Mouse (Mus musculus): Measurements from ENCODE around the gene 1700092M07Rik. TPM values are rescaled to one million over a fixed set of nuclear protein-coding genes. Genes with fewer than 3 reads are reported as not detected.
A peak's percentile ranks its signal among the peaks of the same experiment; 100 is the strongest.

Gene 1700092M07Rik
- 2.7 and 3.5 TPM in 2 replicates for polyA plus RNA-seq (2016; fragmentation: Nextera tagmentation; extraction: Ambion mirVana)

DNA sequence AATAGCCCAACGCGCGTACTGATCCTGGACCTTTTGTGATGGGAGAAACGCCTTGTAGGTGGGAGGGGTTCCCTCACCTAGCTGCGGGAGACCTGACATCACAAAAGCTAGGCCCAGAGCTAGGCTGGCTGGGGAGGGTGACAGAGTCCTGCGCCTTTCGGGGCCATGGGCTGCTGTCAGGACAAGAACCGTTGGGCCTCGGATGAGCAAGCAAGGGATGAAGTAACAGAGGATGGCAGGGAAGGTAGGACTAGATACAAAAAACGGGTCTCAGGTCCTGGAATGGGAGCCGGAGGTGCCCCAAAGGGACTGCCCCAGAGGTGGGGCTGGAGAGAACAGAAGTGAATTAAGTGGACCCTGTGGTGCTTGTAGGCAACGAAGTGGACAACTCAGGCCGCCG is at the start of gene 1700092M07Rik:
1700092M07Rik (plus strand) TSS at position 116 of the 400 bp plus-strand sequence.
- peaks cover 62% of the 10 kb centered on the region for H3K36me3 ChIP-seq
- H3K4me3 ChIP-seq (replicated peaks): peak within 1 kb of the TSS; percentile 95
- H3K4me2 ChIP-seq: peak within 1 kb of the TSS; percentile 98
- no peak for ATAC-seq (ENCODE audit: insufficient number of reproducible peaks, insufficient read depth, low FRiP score, low TSS enrichment, low read depth)
- H3K9me3 ChIP-seq: no peaks in the 10 kb centered on the region
- peaks cover 21% of the 10 kb centered on the region for H3K4me1 ChIP-seq (replicated peaks)
- H3K27me3 ChIP-seq: no peaks in the 10 kb centered on the region
- WGBS: 67% methylated on average over 14 of the region's 14 CpGs
- peak within 1 kb of the TSS; percentile 96 for H3K27ac ChIP-seq
- H3K9ac ChIP-seq (replicated peaks): peak within 1 kb of the TSS; percentile 95

DNA sequence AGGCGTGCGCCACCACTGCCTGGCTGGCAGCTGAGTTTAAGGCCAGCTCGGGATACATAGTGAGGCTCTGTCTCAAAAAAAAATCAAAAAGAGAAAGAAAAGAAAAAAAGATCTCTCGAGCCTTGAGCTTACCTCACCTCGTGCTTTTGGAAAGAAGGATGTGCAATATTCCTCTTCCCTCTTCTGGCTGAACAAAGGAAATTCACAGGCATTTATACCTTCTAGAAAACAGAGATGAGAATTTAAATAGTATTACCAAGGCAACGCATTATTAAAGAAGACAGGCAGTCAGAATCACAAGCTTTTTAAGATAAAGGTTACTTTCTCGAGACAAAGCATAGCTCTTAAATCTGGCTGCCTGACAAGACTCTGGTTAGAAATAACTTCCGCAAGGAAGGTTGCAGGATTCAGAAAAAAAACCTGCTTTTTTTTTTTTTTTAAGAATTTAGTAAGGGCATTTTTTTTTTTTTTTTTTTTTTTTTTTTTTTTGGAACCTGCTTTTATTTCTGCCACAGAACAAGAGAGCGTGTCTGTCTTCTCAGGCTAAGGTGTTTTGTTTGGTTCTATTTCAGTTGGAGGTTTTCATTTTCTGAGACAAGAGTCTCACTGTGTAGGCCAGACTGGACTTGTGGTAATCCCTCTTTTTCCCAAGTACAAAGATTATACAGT is 48.5 kb upstream of the 1700092M07Rik start:
- no peaks in the 10 kb centered on the region for H3K9me3 ChIP-seq
- ATAC-seq (ENCODE audit: insufficient number of reproducible peaks, insufficient read depth, low FRiP score, low TSS enrichment, low read depth): no peak
- WGBS: 72% methylated on average over 9 of the region's 9 CpGs
- H3K4me2 ChIP-seq: no peak overlapping the region
- H3K27me3 ChIP-seq: no peaks in the 10 kb centered on the region
- no peak overlapping the region for H3K9ac ChIP-seq (replicated peaks)
- H3K36me3 ChIP-seq: no peaks in the 10 kb centered on the region
- H3K4me3 ChIP-seq (replicated peaks): no peak overlapping the region
- H3K27ac ChIP-seq: no peak overlapping the region
- no peaks in the 10 kb centered on the region for H3K4me1 ChIP-seq (replicated peaks)

DNA sequence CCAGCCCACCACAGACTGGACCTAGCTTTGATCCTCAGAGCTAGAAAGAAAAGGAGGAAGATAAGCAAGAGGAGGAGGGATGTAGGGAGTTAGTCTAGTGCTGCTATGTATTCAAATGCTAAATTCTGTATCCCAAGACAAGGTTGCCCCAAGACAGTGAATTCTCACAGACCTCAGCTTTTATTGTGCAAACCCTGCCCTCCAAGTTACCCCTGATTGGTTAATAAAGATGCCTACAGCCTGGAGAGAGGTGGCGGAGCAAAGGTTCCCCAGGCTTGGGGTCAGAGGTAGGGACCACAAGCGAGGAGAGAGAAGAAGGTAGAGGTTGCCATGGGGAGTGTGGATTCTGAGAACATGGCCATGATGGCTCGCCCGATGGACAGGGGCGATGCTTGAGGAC is 47.8 kb upstream of the 1700092M07Rik start:
- Histone ChIP-seq H3K4me2 (no peak overlapping the region), H3K4me1 (replicated peaks) (no peaks in the 10 kb centered on the region), H3K27ac (no peak overlapping the region), H3K27me3 (no peaks in the 10 kb centered on the region), H3K36me3 (no peaks in the 10 kb centered on the region), H3K9ac (replicated peaks) (no peak overlapping the region), H3K9me3 (no peaks in the 10 kb centered on the region), H3K4me3 (replicated peaks) (no peak overlapping the region)
- ATAC-seq (ENCODE audit: insufficient number of reproducible peaks, insufficient read depth, low FRiP score, low TSS enrichment, low read depth): no peak
- WGBS: 59% methylated on average over 5 of the region's 5 CpGs

DNA sequence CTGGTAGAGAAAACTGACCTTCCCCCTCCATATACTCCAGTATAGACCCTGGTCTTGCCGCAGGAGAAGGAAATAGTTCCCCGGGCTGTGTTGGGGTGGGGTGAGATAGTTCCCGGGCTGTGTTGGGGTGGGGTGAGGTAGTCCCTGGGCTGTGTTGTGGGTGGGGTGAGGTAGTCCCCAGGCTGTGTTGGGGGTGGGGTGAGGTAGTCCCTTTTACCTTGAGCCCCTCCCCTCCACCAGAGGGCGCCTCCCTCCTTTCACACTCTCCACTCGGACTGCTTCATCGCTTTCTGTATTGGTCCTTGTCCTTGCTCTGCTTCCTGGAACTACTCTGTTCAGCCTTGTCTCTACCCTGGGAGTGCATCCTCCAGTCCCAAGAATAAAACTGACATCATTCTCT is 45.2 kb upstream of the 1700092M07Rik start:
- H3K36me3 ChIP-seq: no peaks in the 10 kb centered on the region
- WGBS: 57% methylated on average over 6 of the region's 6 CpGs
- H3K4me1 ChIP-seq (replicated peaks): no peaks in the 10 kb centered on the region
- H3K9me3 ChIP-seq: no peaks in the 10 kb centered on the region
- H3K27ac ChIP-seq: no peak overlapping the region
- no peak overlapping the region for H3K4me2 ChIP-seq
- no peak overlapping the region for H3K4me3 ChIP-seq (replicated peaks)
- ATAC-seq (ENCODE audit: insufficient number of reproducible peaks, insufficient read depth, low FRiP score, low TSS enrichment, low read depth): no peak
- H3K27me3 ChIP-seq: no peaks in the 10 kb centered on the region
- H3K9ac ChIP-seq (replicated peaks): no peak overlapping the region

DNA sequence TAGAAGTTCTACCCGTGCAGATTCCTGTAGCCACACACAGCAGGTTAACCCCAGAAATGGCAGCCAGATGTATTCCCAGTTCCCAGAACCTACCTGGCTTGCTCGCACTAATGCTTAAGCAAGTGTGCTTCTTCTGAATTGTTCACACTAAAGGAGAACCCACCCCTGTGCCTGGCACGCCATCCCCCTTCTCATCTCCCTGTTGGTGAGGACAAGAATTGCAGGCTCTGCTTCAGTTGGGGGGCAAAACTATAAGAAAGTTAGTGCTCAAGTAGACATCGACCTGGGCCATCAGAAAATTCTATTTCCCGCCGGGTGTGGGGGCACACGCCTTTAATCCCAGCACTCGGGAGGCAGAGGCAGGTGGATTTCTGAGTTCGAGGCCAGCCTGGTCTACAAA is 40.9 kb upstream of the 1700092M07Rik start:
- no peak overlapping the region for H3K4me3 ChIP-seq (replicated peaks)
- H3K4me2 ChIP-seq: no peak overlapping the region
- no peaks in the 10 kb centered on the region for H3K27me3 ChIP-seq
- no peaks in the 10 kb centered on the region for H3K9me3 ChIP-seq
- H3K4me1 ChIP-seq (replicated peaks): no peaks in the 10 kb centered on the region
- no peak for ATAC-seq (ENCODE audit: insufficient number of reproducible peaks, insufficient read depth, low FRiP score, low TSS enrichment, low read depth)
- no peak overlapping the region for H3K27ac ChIP-seq
- WGBS: 81% methylated on average over 9 of the region's 9 CpGs
- no peaks in the 10 kb centered on the region for H3K36me3 ChIP-seq
- H3K9ac ChIP-seq (replicated peaks): no peak overlapping the region

DNA sequence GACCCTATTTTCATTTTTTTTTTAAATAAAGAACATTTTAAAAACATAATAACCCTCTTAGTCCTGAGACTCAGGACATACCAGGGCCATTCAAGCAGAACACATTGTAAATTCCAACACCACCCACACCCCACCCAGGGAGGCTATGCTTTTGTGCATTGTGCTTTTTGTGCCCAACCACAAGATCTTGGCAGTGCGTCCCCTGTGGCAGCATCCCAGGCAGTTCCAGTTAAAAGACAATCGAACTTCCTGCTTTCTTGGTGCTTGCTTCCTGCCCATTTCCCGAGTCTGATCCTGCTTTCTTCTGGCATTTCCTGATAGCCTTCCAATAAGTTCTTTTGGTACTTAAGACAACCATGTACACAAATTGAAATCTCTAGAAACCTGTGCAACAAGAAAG is 38.1 kb upstream of the 1700092M07Rik start:
- no peak for ATAC-seq (ENCODE audit: insufficient number of reproducible peaks, insufficient read depth, low FRiP score, low TSS enrichment, low read depth)
- 79% methylated on average over 3 of the region's 3 CpGs for WGBS
- H3K9ac ChIP-seq (replicated peaks): no peak overlapping the region
- no peak overlapping the region for H3K4me3 ChIP-seq (replicated peaks)
- H3K9me3 ChIP-seq: no peaks in the 10 kb centered on the region
- no peaks in the 10 kb centered on the region for H3K4me1 ChIP-seq (replicated peaks)
- H3K36me3 ChIP-seq: peaks cover 13% of the 10 kb centered on the region
- H3K4me2 ChIP-seq: no peak overlapping the region
- no peaks in the 10 kb centered on the region for H3K27me3 ChIP-seq
- H3K27ac ChIP-seq: no peak overlapping the region

DNA sequence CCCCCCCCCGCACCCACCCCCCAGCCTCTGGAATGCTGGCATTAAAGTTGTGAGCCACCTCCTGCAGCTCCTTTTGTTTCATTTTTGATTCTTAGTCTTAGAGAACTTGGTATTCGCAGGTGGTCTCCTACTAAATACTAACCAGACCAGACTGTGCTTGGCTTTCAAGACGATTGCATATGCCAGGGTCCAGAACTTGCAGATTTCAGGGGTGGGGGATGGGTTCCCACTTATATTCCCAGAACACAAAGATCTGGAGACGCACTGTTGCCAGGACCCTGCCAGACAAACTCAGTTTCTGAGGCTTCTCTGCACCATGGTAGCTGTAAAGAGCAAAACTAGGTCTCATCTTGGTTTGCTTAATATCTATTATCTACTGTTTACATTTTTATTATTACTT is 36.9 kb upstream of the 1700092M07Rik start:
- 62% methylated on average over 3 of the region's 4 CpGs for WGBS

DNA sequence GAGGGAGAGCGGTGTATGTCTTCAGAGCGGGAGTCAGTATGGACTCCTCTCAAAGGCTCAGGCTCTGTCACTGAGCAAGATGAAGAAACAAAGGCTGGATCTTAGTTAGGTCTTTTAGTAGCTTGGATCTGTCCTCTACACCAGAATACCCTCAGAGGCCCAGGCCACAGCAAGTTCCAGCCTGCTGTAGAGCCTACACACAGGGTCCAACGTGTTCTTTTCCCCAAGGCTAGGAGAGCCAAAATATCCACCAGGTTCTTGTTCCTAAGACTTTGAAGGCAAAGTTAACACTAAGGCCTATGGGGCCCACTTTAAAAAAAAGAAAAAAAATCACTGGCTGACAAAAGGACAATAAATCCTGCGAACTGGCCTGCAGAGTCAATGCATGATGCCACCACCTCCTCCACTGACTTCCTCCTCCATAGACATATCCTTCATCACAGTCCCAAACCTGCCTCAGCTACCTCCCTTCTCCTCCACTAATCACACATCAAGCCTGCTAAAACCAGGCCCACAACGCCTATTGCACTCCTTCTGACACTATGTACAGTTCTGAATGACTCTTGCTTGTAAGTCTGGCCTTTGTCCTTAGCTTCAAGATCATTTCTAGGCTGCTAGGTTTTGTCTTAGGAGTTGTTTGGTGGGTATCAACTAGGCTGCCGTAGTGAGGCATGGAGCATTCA is 35.4 kb upstream of the 1700092M07Rik start:
- 75% methylated on average over 6 of the region's 6 CpGs for WGBS
- Histone ChIP-seq H3K4me3 (replicated peaks) (no peak overlapping the region), H3K9ac (replicated peaks) (no peak overlapping the region), H3K4me2 (no peak overlapping the region), H3K4me1 (replicated peaks) (no peaks in the 10 kb centered on the region), H3K9me3 (no peaks in the 10 kb centered on the region), H3K27ac (0 out of 2 replicates have a peak overlapping the region, but pooled peaks have one; percentile 41), H3K36me3 (peaks cover 40% of the 10 kb centered on the region), H3K27me3 (no peaks in the 10 kb centered on the region)
- no peak for ATAC-seq (ENCODE audit: insufficient number of reproducible peaks, insufficient read depth, low FRiP score, low TSS enrichment, low read depth)

More for the DNA sequence above, 36.9 kb upstream of the 1700092M07Rik start:
- Histone ChIP-seq H3K4me1 (replicated peaks) (no peaks in the 10 kb centered on the region), H3K27ac (no peak overlapping the region), H3K27me3 (no peaks in the 10 kb centered on the region), H3K36me3 (peaks cover 24% of the 10 kb centered on the region), H3K9me3 (no peaks in the 10 kb centered on the region), H3K9ac (replicated peaks) (no peak overlapping the region), H3K4me2 (no peak overlapping the region), H3K4me3 (replicated peaks) (no peak overlapping the region)
- no peak for ATAC-seq (ENCODE audit: insufficient number of reproducible peaks, insufficient read depth, low FRiP score, low TSS enrichment, low read depth)

DNA sequence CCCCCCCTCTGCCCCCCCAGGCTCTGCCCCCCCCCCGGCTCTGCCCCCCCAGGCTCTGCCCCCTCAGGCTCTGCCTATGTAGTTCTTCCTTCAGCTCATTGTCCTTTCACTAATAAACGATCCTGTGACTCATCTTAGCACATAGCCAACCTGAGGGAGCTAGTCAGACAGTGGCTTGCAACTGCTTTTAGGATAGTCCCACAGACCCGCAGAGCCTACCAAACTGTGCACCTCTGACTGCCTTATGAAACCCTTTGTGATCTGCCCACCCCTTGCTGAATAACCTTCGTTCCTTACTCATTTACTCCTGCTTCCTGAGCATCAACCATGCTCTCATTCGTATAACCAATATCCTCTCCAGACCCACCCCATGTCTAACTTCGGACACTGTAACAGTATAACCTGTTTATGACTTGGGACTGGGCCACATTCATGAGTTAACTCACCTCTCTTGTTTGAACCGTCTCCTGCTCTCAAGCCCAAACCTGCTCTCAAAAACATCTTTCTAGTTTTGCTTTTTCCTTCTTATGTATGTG is 34.3 kb upstream of the 1700092M07Rik start:
- ATAC-seq (ENCODE audit: insufficient number of reproducible peaks, insufficient read depth, low FRiP score, low TSS enrichment, low read depth): no peak

DNA sequence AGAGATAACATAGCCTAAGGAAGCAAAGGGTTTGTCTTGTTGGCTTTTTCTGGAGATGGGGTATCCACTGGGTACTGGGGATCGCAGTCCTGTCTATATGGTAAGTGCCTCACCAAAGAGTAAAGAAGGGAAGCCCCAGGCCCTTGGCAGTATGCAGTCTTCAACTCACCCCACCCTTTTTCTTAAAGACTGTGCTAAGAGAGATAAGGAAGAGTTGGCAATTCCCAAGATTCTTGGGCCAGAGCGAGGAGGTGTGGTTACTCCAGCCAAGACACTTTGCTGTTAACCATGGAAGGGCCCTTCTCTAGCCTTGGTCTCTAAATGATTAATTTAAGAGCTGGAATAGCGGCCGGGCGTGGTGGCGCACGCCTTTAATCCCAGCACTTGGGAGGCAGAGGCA is 33.6 kb upstream of the 1700092M07Rik start:
- Histone ChIP-seq H3K36me3 (peaks cover 57% of the 10 kb centered on the region), H3K4me2 (no peak overlapping the region), H3K4me1 (replicated peaks) (peaks cover 10% of the 10 kb centered on the region), H3K9ac (replicated peaks) (no peak overlapping the region), H3K27ac (no peak overlapping the region), H3K4me3 (replicated peaks) (no peak overlapping the region), H3K27me3 (no peaks in the 10 kb centered on the region), H3K9me3 (no peaks in the 10 kb centered on the region)
- WGBS: 96% methylated on average over 7 of the region's 7 CpGs
- no peak for ATAC-seq (ENCODE audit: insufficient number of reproducible peaks, insufficient read depth, low FRiP score, low TSS enrichment, low read depth)

More for the DNA sequence above, 34.3 kb upstream of the 1700092M07Rik start:
- Histone ChIP-seq H3K36me3 (peaks cover 51% of the 10 kb centered on the region), H3K27me3 (no peaks in the 10 kb centered on the region), H3K9me3 (no peaks in the 10 kb centered on the region), H3K4me3 (replicated peaks) (no peak overlapping the region), H3K4me1 (replicated peaks) (peaks cover 4% of the 10 kb centered on the region; the same call in 1 of the 2 replicates), H3K27ac (no peak overlapping the region), H3K4me2 (no peak overlapping the region), H3K9ac (replicated peaks) (no peak overlapping the region)
- WGBS: 87% methylated on average over 6 of the region's 7 CpGs

DNA sequence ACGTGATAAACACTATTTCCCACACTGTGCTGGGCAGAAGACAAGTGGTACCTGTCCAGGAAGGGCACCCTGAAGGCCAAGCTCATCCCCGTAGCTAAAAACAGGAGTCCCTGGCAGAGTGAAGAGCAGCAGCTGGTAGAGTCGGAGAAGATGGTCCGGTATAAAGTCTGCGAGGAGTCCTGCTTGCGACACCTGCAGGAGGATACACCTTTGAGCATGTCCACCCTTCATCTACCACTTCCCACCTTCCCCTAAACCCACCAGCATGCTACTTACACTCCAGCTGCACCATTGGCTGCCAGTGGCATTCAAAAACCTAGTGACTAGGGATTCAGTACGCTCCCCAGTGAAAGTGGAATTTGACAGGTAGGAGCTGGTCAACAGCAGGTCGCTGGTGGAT is 31.6 kb upstream of the 1700092M07Rik start:
- WGBS: 93% methylated on average over 8 of the region's 8 CpGs
- Histone ChIP-seq H3K9me3 (no peaks in the 10 kb centered on the region), H3K27me3 (no peaks in the 10 kb centered on the region), H3K36me3 (peaks cover 60% of the 10 kb centered on the region), H3K4me2 (no peak overlapping the region), H3K27ac (no peak overlapping the region), H3K4me3 (replicated peaks) (no peak overlapping the region), H3K4me1 (replicated peaks) (peaks cover 17% of the 10 kb centered on the region), H3K9ac (replicated peaks) (no peak overlapping the region)
- ATAC-seq (ENCODE audit: insufficient number of reproducible peaks, insufficient read depth, low FRiP score, low TSS enrichment, low read depth): no peak

Measured in limb, embryonic 12.5 days (tissue).